Mouse (Mus musculus) myocyte (in vitro differentiated cells): Measurements from ENCODE around the gene Apmap. TPM values are rescaled to one million over a fixed set of nuclear protein-coding genes. Genes with fewer than 3 reads are reported as not detected.

Source experiments
- H3K27me3 ChIP-seq: one replicate; pipeline ENCODE4 v1.6.1; 2011; ENCODE audit not compliant: control insufficient read depth, insufficient read depth, insufficient read length
- H3K36me3 ChIP-seq: one replicate; pipeline ENCODE4 v1.6.1; 2011; ENCODE audit not compliant: control insufficient read depth, insufficient read depth
- H3K4me2 ChIP-seq: one replicate; pipeline ENCODE4 v1.6.1; 2011; ENCODE audit warnings: low read depth, control low read depth
- H3K4me3 ChIP-seq: one replicate; pipeline ENCODE4 v1.5.1; 2011; ENCODE audit warnings: mild to moderate bottlenecking, control low read depth, moderate library complexity
- H3K79me2 ChIP-seq: one replicate; pipeline ENCODE4 v1.6.1; 2011; ENCODE audit not compliant: control insufficient read depth, insufficient read depth
- H3ac ChIP-seq: one replicate; pipeline ENCODE4 v1.6.1; 2011; ENCODE audit not compliant: control insufficient read depth, insufficient read length
- CEBPB ChIP-seq: IDR thresholded peaks from 2 replicates; pipeline ENCODE4 v1.6.1; 2011; ENCODE audit warnings: mild to moderate bottlenecking, moderate library complexity; ENCODE audit not compliant: poor library complexity, insufficient read depth, severe bottlenecking
- E2F4 ChIP-seq: IDR thresholded peaks from one replicate; pipeline ENCODE4 v1.6.1; 2011; ENCODE audit warnings: mild to moderate bottlenecking, control low read depth, moderate library complexity; ENCODE audit not compliant: insufficient read depth
- MAX ChIP-seq: IDR thresholded peaks from one replicate; pipeline ENCODE4 v1.6.1; 2011; ENCODE audit warnings: low read depth, mild to moderate bottlenecking, control low read depth
- MYOD1 ChIP-seq, 3 experiments: IDR thresholded peaks; one replicate each; pipeline ENCODE4 v1.6.1; 2011; ENCODE audit warnings: control low read depth in 2 of 3, low read depth in 2 of 3, mild to moderate bottlenecking in 2 of 3, moderate library complexity in 1 of 3; ENCODE audit not compliant: insufficient read length in 2 of 3, control insufficient read depth in 1 of 3
- MYOG ChIP-seq, 3 experiments: IDR thresholded peaks; one replicate each; pipeline ENCODE4 v1.6.1; 2011; ENCODE audit warnings: control low read depth in 2 of 3, low read depth in 2 of 3, mild to moderate bottlenecking in 2 of 3; ENCODE audit not compliant: insufficient read length in 2 of 3, control insufficient read depth in 1 of 3, insufficient read depth in 1 of 3
- POLR2A ChIP-seq: IDR thresholded peaks from one replicate; pipeline ENCODE4 v1.6.1; 2011; ENCODE audit warnings: low read depth, mild to moderate bottlenecking, control low read depth, moderate library complexity; ENCODE audit not compliant: insufficient read length
- POLR2AphosphoS2 ChIP-seq: IDR thresholded peaks from one replicate; pipeline ENCODE4 v1.6.1; 2011; ENCODE audit warnings: low read depth, control low read depth; ENCODE audit not compliant: insufficient read length
- REST ChIP-seq: IDR thresholded peaks from one replicate; pipeline ENCODE4 v1.6.1; 2011; ENCODE audit warnings: mild to moderate bottlenecking, control low read depth, moderate library complexity; ENCODE audit not compliant: insufficient read depth, insufficient read length
- SRF ChIP-seq: IDR thresholded peaks from one replicate; pipeline ENCODE4 v1.6.1; 2011; ENCODE audit warnings: low read depth; ENCODE audit not compliant: control insufficient read depth, insufficient read length
- TCF12 ChIP-seq: IDR thresholded peaks from one replicate; pipeline ENCODE4 v1.6.1; 2011; ENCODE audit warnings: mild to moderate bottlenecking, control low read depth; ENCODE audit not compliant: poor library complexity, insufficient read depth, severe bottlenecking
- TCF3 ChIP-seq: IDR thresholded peaks from one replicate; pipeline ENCODE4 v1.6.1; 2011; ENCODE audit warnings: low read depth, control low read depth; ENCODE audit not compliant: insufficient read length
- USF1 ChIP-seq: IDR thresholded peaks from one replicate; pipeline ENCODE4 v1.6.1; 2011; ENCODE audit warnings: low read depth, mild to moderate bottlenecking, control low read depth, moderate library complexity
- polyA plus RNA-seq: library from polyadenylated mRNA; unstranded; fragments of >200 nt; fragmentation: generic; extraction: Trizol; gene quantifications from one replicate; pipeline ENCODE4 v1.2.1, GENCODE M21; 2012; ENCODE audit warnings: missing spikeins

Gene Apmap
- polyA plus RNA-seq, 1 experiment, result 31.4 TPM

DNA sequence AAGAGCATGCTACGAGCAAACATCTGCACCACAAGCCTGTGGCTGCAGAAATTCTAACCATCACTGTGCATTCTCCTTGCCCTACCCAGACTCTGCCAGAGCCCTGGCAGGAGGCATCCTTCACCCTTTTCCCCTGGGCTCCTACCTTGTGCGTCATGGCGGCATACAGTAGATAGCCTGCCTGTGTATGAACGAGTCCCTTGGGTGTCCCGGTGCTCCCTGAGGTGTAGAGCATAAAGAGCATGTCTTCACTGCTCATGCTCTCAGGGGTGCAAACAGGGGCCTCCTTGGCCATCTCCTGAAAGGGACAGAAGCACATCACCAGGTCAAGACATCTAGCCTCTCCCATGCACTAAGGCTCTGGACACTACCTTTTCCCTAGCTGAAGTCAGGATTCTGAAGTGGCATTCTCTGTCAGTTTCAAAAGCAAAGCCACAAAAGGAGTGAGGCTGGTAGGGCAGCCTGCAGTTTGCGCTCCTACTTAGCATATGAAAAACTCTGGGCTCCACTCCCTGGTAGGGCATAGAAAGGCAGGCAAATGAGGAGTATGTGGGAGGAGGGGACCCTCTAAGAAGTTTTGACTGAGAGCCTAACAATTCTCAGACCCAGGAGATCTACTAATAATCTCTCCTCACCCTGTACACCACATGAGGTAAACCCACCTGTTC, 29.5 kb upstream of the Apmap start:
- TF ChIP-seq USF1 (no peak), TCF3 (no peak), MYOD1 (IDR thresholded peaks at IDR 0.05; ENCODE audit: control insufficient read depth in 1 of 3, insufficient read length in 2 of 3, low read depth in 2 of 3) (no peak), MAX (no peak), E2F4 (no peak), TCF12 (no peak)
- H3K36me3 ChIP-seq, result no peaks in the 10 kb centered on the region
- no peak overlapping the region for H3ac ChIP-seq
- H3K27me3 ChIP-seq, result no peaks in the 10 kb centered on the region
- no peak overlapping the region for H3K4me2 ChIP-seq
- no peak overlapping the region for H3K4me3 ChIP-seq
- H3K79me2 ChIP-seq, result no peaks in the 10 kb centered on the region

DNA sequence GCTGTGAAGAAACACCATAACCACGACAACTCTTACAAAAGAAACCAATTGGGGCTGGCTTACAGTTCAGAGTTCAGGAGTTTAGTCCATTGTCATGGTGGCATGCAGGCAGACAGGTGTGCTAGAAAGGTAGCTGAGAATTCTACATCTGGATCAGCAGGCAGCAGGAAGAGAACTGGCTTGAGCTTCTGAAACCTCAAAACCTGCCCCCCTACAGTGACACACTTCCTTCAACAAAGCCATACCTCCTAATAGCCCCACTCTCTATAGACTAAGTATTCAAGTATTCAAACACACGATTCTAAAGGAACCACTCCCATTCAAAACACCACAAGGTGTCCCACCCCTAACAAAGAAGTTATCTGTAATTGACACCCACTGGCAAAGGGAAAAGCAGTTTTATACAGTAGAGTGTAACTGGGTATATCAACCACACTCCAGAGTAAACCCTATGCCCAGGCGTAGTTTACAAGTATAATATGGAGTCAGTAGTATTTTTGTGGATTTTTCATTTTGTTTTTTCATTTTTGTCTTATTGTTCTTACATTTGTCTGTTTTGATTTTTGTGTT, 27.6 kb upstream of the Apmap start:
- no peaks in the 10 kb centered on the region for H3K36me3 ChIP-seq
- no peaks in the 10 kb centered on the region for H3K27me3 ChIP-seq
- H3K4me3 ChIP-seq, result no peak overlapping the region
- no peak overlapping the region for H3K4me2 ChIP-seq
- no peaks in the 10 kb centered on the region for H3K79me2 ChIP-seq
- no peak overlapping the region for H3ac ChIP-seq
- no peak for TF ChIP-seq MAX

DNA sequence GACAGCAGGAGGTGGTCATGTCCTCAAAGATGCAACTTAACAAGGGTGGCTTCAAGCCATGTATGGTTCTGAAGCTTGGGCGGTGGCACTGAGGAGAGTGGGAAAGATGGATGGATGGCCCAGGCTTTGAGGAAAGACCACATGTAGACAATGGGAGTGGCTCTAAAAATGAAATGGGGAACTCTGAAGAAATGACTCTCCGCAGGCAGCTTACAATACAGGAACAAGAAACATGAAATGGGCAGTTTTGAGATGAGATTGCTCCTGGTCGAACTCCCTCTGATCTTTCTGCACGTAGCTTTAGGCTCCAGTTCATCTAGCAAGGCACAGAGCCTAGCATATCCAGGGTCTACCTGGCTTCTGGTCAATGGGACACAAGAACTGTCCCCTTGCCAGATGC, 20.9 kb upstream of the Apmap start:
- Histone ChIP-seq H3K4me2 (no peak overlapping the region), H3K4me3 (no peak overlapping the region), H3ac (no peak overlapping the region), H3K27me3 (no peaks in the 10 kb centered on the region), H3K36me3 (no peaks in the 10 kb centered on the region), H3K79me2 (no peaks in the 10 kb centered on the region)
- TF ChIP-seq REST (no peak), TCF12 (no peak), SRF (no peak), TCF3 (no peak), USF1 (no peak), POLR2AphosphoS2 (no peak), MYOG (IDR thresholded peaks at IDR 0.05; ENCODE audit: control insufficient read depth in 1 of 3, insufficient read depth in 1 of 3, insufficient read length in 2 of 3, low read depth in 2 of 3) (no peak), E2F4 (no peak), MYOD1 (IDR thresholded peaks at IDR 0.05; ENCODE audit: control insufficient read depth in 1 of 3, insufficient read length in 2 of 3, low read depth in 2 of 3) (no peak), CEBPB (no peak), MAX (no peak), POLR2A (no peak)

DNA sequence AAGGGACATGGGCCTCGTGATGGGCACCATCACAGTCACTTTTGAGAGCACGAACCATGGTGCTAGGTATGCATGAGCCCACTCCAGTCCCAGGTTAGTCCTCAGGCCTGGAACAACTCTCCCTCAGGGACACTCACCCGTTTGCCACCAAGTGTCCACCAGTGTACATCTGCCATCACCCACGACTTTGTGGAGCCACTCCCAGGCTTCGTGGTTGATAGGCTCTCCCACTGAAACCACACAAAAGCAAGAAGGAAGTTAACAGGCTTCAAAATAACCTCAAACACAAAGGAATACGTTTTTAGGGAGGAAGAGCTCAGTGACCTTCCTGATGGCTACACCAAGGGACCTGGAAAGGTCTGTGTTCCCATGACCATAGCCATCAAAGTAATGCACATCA, 18.8 kb upstream of the Apmap start:
- TF ChIP-seq TCF3 (no peak), MAX (no peak), MYOG (IDR thresholded peaks at IDR 0.05; ENCODE audit: control insufficient read depth in 1 of 3, insufficient read depth in 1 of 3, insufficient read length in 2 of 3, low read depth in 2 of 3) (no peak), USF1 (no peak), POLR2A (no peak), POLR2AphosphoS2 (no peak), SRF (no peak), MYOD1 (IDR thresholded peaks at IDR 0.05; ENCODE audit: control insufficient read depth in 1 of 3, insufficient read length in 2 of 3, low read depth in 2 of 3) (no peak)
- H3K27me3 ChIP-seq, result no peaks in the 10 kb centered on the region
- no peak overlapping the region for H3K4me3 ChIP-seq
- no peak overlapping the region for H3ac ChIP-seq
- no peaks in the 10 kb centered on the region for H3K79me2 ChIP-seq
- no peaks in the 10 kb centered on the region for H3K36me3 ChIP-seq
- H3K4me2 ChIP-seq, result no peak overlapping the region

DNA sequence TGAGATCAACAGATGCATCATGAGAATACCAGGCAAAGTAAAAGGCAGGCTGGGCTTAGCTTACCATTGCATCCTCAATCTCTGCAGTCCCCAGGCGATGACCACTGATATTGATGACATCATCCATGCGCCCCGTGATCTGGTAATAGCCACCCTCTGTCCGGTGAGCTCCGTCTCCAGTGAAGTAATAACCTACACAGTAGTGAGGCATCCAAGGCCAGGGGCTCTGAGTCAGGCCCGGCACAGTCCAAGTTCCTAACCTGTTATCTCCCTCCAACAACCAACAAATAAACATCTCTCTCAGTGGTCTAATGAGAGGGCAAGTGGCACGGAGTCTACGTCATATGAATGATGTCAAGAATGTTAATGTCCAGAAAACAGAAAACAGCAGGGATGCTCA, 16.6 kb upstream of the Apmap start:
- no peak overlapping the region for H3K4me2 ChIP-seq
- no peaks in the 10 kb centered on the region for H3K36me3 ChIP-seq
- H3K27me3 ChIP-seq, result no peaks in the 10 kb centered on the region
- no peaks in the 10 kb centered on the region for H3K79me2 ChIP-seq
- no peak overlapping the region for H3K4me3 ChIP-seq
- TF ChIP-seq MYOD1 (IDR thresholded peaks at IDR 0.05; ENCODE audit: control insufficient read depth in 1 of 3, insufficient read length in 2 of 3, low read depth in 2 of 3), result no peak
- no peak for TF ChIP-seq POLR2AphosphoS2
- no peak for TF ChIP-seq MYOG (IDR thresholded peaks at IDR 0.05; ENCODE audit: control insufficient read depth in 1 of 3, insufficient read depth in 1 of 3, insufficient read length in 2 of 3, low read depth in 2 of 3)
- no peak for TF ChIP-seq CEBPB
- TF ChIP-seq TCF3, result no peak
- no peak for TF ChIP-seq SRF
- TF ChIP-seq MAX, result no peak
- TF ChIP-seq E2F4, result no peak
- no peak for TF ChIP-seq REST
- no peak for TF ChIP-seq TCF12
- TF ChIP-seq USF1, result no peak
- no peak for TF ChIP-seq POLR2A
- no peak overlapping the region for H3ac ChIP-seq
